Mouse (Mus musculus): ENCODE measurements at regions not wholly inside any gene's neighbourhood (a gene's known extent, or its start where the extent isn't known, plus 50 kb on each side); places are given as distances from the start of the nearest gene placed in this dataset.

- Histone ChIP-seq H3K4me2 (no peak overlapping the region), H3K27me3 (no peaks in the 10 kb centered on the region), H3K4me3 (replicated peaks) (no peak overlapping the region), H3K9ac (no peak overlapping the region), H3K4me1 (replicated peaks) (no peaks in the 10 kb centered on the region), H3K9me3 (replicated peaks) (no peaks in the 10 kb centered on the region), H3K36me3 (replicated peaks) (no peaks in the 10 kb centered on the region), H3K27ac (replicated peaks) (no peak overlapping the region)
- WGBS (ENCODE audit: insufficient replicate concordance), result 66% methylated on average over 8 of the region's 8 CpGs
- ATAC-seq (ENCODE audit: insufficient read depth), result no peak
Measured at GRCm38 (mm10) chr1:73142845-73143244, 127.1 kb upstream of the Tnp1 start.

GRCm38 (mm10) chr1:73140557-73141345 lies 125.0 kb upstream of the Tnp1 start:
- WGBS (ENCODE audit: insufficient replicate concordance), result 30% methylated on average over 7 of the region's 7 CpGs
- Histone ChIP-seq H3K9me3 (replicated peaks) (no peaks in the 10 kb centered on the region), H3K4me1 (replicated peaks) (no peaks in the 10 kb centered on the region), H3K4me2 (no peak overlapping the region), H3K4me3 (replicated peaks) (no peak overlapping the region), H3K27me3 (no peaks in the 10 kb centered on the region), H3K9ac (no peak overlapping the region), H3K27ac (replicated peaks) (no peak overlapping the region), H3K36me3 (replicated peaks) (no peaks in the 10 kb centered on the region)
- ATAC-seq (ENCODE audit: insufficient read depth), result no peak

GRCm38 (mm10) chr1:73130215-73130861 lies 114.6 kb upstream of the Tnp1 start:
- no peak for ATAC-seq (ENCODE audit: insufficient read depth)
- H3K9ac ChIP-seq, result no peak overlapping the region
- 80% methylated on average over 4 of the region's 4 CpGs for WGBS (ENCODE audit: insufficient replicate concordance)

GRCm38 (mm10) chr1:73123012-73123411 lies 107.3 kb upstream of the Tnp1 start:
- Histone ChIP-seq H3K27me3 (0 out of 2 replicates have a peak, but pooled peaks cover 4% of the 10 kb centered on the region), H3K36me3 (replicated peaks) (no peaks in the 10 kb centered on the region), H3K9ac (no peak overlapping the region), H3K9me3 (replicated peaks) (no peaks in the 10 kb centered on the region), H3K4me1 (replicated peaks) (no peaks in the 10 kb centered on the region), H3K27ac (replicated peaks) (no peak overlapping the region), H3K4me3 (replicated peaks) (no peak overlapping the region), H3K4me2 (no peak overlapping the region)
- 67% methylated on average over 9 of the region's 9 CpGs for WGBS (ENCODE audit: insufficient replicate concordance)
- no peak for ATAC-seq (ENCODE audit: insufficient read depth)

More at GRCm38 (mm10) chr1:73130215-73130861, 114.6 kb upstream of the Tnp1 start:
- H3K36me3 ChIP-seq (replicated peaks), result no peaks in the 10 kb centered on the region
- no peaks in the 10 kb centered on the region for H3K9me3 ChIP-seq (replicated peaks)
- H3K4me1 ChIP-seq (replicated peaks), result no peaks in the 10 kb centered on the region
- no peak overlapping the region for H3K27ac ChIP-seq (replicated peaks)
- no peak overlapping the region for H3K4me3 ChIP-seq (replicated peaks)
- no peaks in the 10 kb centered on the region for H3K27me3 ChIP-seq
- H3K4me2 ChIP-seq, result no peak overlapping the region

- Histone ChIP-seq H3K27me3 (0 out of 2 replicates have a peak, but pooled peaks cover 4% of the 10 kb centered on the region), H3K4me3 (replicated peaks) (no peak overlapping the region), H3K4me1 (replicated peaks) (no peaks in the 10 kb centered on the region), H3K27ac (replicated peaks) (no peak overlapping the region), H3K9me3 (replicated peaks) (no peaks in the 10 kb centered on the region), H3K36me3 (replicated peaks) (no peaks in the 10 kb centered on the region), H3K9ac (no peak overlapping the region), H3K4me2 (no peak overlapping the region)
- no peak for ATAC-seq (ENCODE audit: insufficient read depth)
- WGBS (ENCODE audit: insufficient replicate concordance), result 64% methylated on average over 6 of the region's 6 CpGs
Measured at GRCm38 (mm10) chr1:73118661-73119060, 103.0 kb upstream of the Tnp1 start.

- H3K36me3 ChIP-seq (replicated peaks), result no peaks in the 10 kb centered on the region
- no peak overlapping the region for H3K27ac ChIP-seq (replicated peaks)
- no peaks in the 10 kb centered on the region for H3K27me3 ChIP-seq
- WGBS (ENCODE audit: insufficient replicate concordance), result 34% methylated on average over 2 of the region's 2 CpGs
- no peak overlapping the region for H3K4me2 ChIP-seq
- H3K4me3 ChIP-seq (replicated peaks), result no peak overlapping the region
- ATAC-seq (ENCODE audit: insufficient read depth), result no peak
- no peak overlapping the region for H3K9ac ChIP-seq
- no peaks in the 10 kb centered on the region for H3K9me3 ChIP-seq (replicated peaks)
- H3K4me1 ChIP-seq (replicated peaks), result no peaks in the 10 kb centered on the region
Measured at GRCm38 (mm10) chr1:73116526-73116925, 100.8 kb upstream of the Tnp1 start.

- ATAC-seq (ENCODE audit: insufficient read depth), result no peak
- no peaks in the 10 kb centered on the region for H3K4me1 ChIP-seq (replicated peaks)
- H3K36me3 ChIP-seq (replicated peaks), result no peaks in the 10 kb centered on the region
- no peaks in the 10 kb centered on the region for H3K9me3 ChIP-seq (replicated peaks)
- H3K9ac ChIP-seq, result no peak overlapping the region
- no peak overlapping the region for H3K27ac ChIP-seq (replicated peaks)
- 66% methylated on average over 5 of the region's 5 CpGs for WGBS (ENCODE audit: insufficient replicate concordance)
- H3K27me3 ChIP-seq, result no peaks in the 10 kb centered on the region
- H3K4me3 ChIP-seq (replicated peaks), result no peak overlapping the region
- no peak overlapping the region for H3K4me2 ChIP-seq
Measured at GRCm38 (mm10) chr1:73115854-73116253, 100.1 kb upstream of the Tnp1 start.

GRCm38 (mm10) chr1:73113137-73113536 lies 97.4 kb upstream of the Tnp1 start:
- no peak overlapping the region for H3K9ac ChIP-seq
- no peaks in the 10 kb centered on the region for H3K9me3 ChIP-seq (replicated peaks)
- 75% methylated on average over 6 of the region's 6 CpGs for WGBS (ENCODE audit: insufficient replicate concordance)
- H3K36me3 ChIP-seq (replicated peaks), result no peaks in the 10 kb centered on the region
- ATAC-seq (ENCODE audit: insufficient read depth), result no peak
- H3K27me3 ChIP-seq, result no peaks in the 10 kb centered on the region
- H3K4me2 ChIP-seq, result no peak overlapping the region
- H3K4me1 ChIP-seq (replicated peaks), result no peaks in the 10 kb centered on the region
- H3K27ac ChIP-seq (replicated peaks), result no peak overlapping the region
- no peak overlapping the region for H3K4me3 ChIP-seq (replicated peaks)

GRCm38 (mm10) chr1:73112711-73113110 lies 97.0 kb upstream of the Tnp1 start:
- WGBS (ENCODE audit: insufficient replicate concordance), result 51% methylated on average over 3 of the region's 3 CpGs
- H3K36me3 ChIP-seq (replicated peaks), result no peaks in the 10 kb centered on the region
- no peaks in the 10 kb centered on the region for H3K9me3 ChIP-seq (replicated peaks)
- no peaks in the 10 kb centered on the region for H3K27me3 ChIP-seq
- no peak overlapping the region for H3K4me2 ChIP-seq
- no peak for ATAC-seq (ENCODE audit: insufficient read depth)
- no peak overlapping the region for H3K27ac ChIP-seq (replicated peaks)
- no peak overlapping the region for H3K9ac ChIP-seq
- H3K4me1 ChIP-seq (replicated peaks), result no peaks in the 10 kb centered on the region
- no peak overlapping the region for H3K4me3 ChIP-seq (replicated peaks)

- no peak for ATAC-seq (ENCODE audit: insufficient read depth)
- Histone ChIP-seq H3K4me3 (replicated peaks) (no peak overlapping the region), H3K9ac (no peak overlapping the region), H3K27me3 (no peaks in the 10 kb centered on the region), H3K9me3 (replicated peaks) (no peaks in the 10 kb centered on the region), H3K27ac (replicated peaks) (no peak overlapping the region; the same call in 1 of the 2 replicates), H3K4me2 (no peak overlapping the region), H3K4me1 (replicated peaks) (no peaks in the 10 kb centered on the region), H3K36me3 (replicated peaks) (no peaks in the 10 kb centered on the region)
- WGBS (ENCODE audit: insufficient replicate concordance), result 66% methylated on average over 5 of the region's 5 CpGs
Measured at GRCm38 (mm10) chr1:73111911-73112310, 96.2 kb upstream of the Tnp1 start.

GRCm38 (mm10) chr1:73105856-73106463 lies 90.3 kb upstream of the Tnp1 start:
- Histone ChIP-seq H3K4me3 (replicated peaks) (no peak overlapping the region), H3K9me3 (replicated peaks) (no peaks in the 10 kb centered on the region), H3K4me2 (no peak overlapping the region), H3K27me3 (no peaks in the 10 kb centered on the region), H3K4me1 (replicated peaks) (no peaks in the 10 kb centered on the region), H3K9ac (no peak overlapping the region), H3K36me3 (replicated peaks) (no peaks in the 10 kb centered on the region), H3K27ac (replicated peaks) (no peak overlapping the region)
- ATAC-seq (ENCODE audit: insufficient read depth), result no peak
- WGBS (ENCODE audit: insufficient replicate concordance), result 66% methylated on average over 4 of the region's 4 CpGs

Data from liver, embryonic 15.5 days (tissue).